8 mouse cellular contexts compared by ENCODE assay signal in the genomic region with DNA sequence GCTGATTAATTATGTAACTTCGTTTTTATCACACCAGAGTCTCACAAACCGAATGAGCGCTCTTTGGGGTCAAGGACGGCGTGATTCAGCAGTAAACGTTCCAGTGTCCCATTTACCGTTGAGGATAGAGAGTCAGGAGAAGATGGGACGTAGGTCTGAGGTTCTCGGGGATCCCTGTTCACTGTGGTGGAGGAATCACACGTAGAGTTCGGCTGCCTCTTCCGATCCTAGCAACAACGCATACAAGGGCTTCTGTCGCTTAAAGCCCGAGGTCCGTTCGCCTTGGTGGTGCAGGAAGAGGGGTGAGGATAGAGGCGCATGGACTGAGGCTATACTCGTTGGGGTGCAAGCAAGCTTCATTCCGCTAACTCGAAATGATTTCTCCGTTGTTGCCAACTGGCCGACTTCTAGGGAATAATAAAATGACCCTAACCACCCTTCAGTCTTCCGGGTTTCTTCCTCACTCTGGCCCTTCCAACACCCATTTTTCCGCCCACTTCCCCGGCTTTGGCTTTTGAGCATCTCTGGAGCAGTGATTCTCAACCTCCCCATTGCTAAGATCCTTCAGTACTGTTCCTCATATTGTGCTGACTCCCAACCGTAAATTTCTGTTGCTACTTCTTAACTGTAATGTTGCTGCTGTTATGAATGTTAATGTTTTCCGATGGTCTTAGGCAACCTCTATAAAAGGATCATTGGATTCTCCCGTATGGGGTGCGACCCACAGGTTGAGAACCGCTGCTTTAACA. TPM values are rescaled to one million over a fixed set of nuclear protein-coding genes. Genes with fewer than 3 reads are reported as not detected.
DNase-seq lines count a peak whose midpoint lies in the region; ATAC-seq and TF ChIP-seq lines count a peak whose summit lies in the region.

No protein-coding gene starts in this region.

- H3K9me3 ChIP-seq in ES-E14 (ENCODE audit: control insufficient read depth, insufficient read depth, low read depth, low read length) = no peaks in the 10 kb centered on the region

- ATAC-seq in erythroid progenitor cell, adult 5-6 weeks (replicated peaks; ENCODE audit: low FRiP score, poor library complexity, severe bottlenecking) = peak; percentile 60

- intact Hi-C loops in heart, postnatal 10 days (cut with DNase I) = loop anchor here (2.0 kb wide), 1 partner anchor 39 kb away; the partner anchor contains the start of gene Gmnn

- in situ Hi-C loops in ES-E14 (cut with MboI; ENCODE audit: low sequenced_read_pairs in 2 of 2, unreplicated experiment in 2 of 2) = no loop called here

- peaks cover 2% of the 10 kb centered on the region; the same call in 1 of the 2 replicates for H3K36me3 ChIP-seq in ES-E14 (ENCODE audit: control insufficient read depth, insufficient read depth, low read length, poor library complexity, severe bottlenecking)

- H3K27ac ChIP-seq in ES-E14 (ENCODE audit: insufficient read depth, low read depth, low read length, poor library complexity, severe bottlenecking) = 0 out of 2 replicates have a peak overlapping the region, but pooled peaks have one; percentile 15

- peak overlapping the region; percentile 53 to 68 for H3K4me3 ChIP-seq in ES-E14 (ENCODE audit: insufficient read depth in 1 of 2, low read depth in 1 of 2, low read length in 2 of 2, poor library complexity in 1 of 2, severe bottlenecking in 1 of 2)

- DNase-seq in ES-E14 (ENCODE audit: low read depth, low spot score) = no peak
- peak; percentile 66 for DNase-seq in brain, adult 2 months (ENCODE audit: low read depth, low spot score)
- peak; percentile 62 to 71 for DNase-seq in heart, postnatal 10 days
- DNase-seq in layer of hippocampus, adult 8-10 months (ENCODE audit: low spot score in 2 of 2) = peak; percentile 39 to 43
- peak; percentile 48 for DNase-seq in lung, postnatal 36 days
- DNase-seq in retina, postnatal 1 day = peak; percentile 59
- DNase-seq in urinary bladder, postnatal 14 days (ENCODE audit: low spot score) = peak; percentile 30

- peak overlapping the region; percentile 64 for H3K9ac ChIP-seq in ES-E14 (ENCODE audit: insufficient read depth, low read depth, low read length, poor library complexity, severe bottlenecking)

- H3K4me1 ChIP-seq in ES-E14 (ENCODE audit: control insufficient read depth in 2 of 2, insufficient read depth in 2 of 2, low read length in 2 of 2, poor library complexity in 1 of 2) = peaks cover 4 to 8% of the 10 kb centered on the region in 2 experiments; a peak in 3 of 4 replicates

TF ChIP-seq in ES-E14, 5 proteins besides CTCF, POLR2A, EP300 and RAD21:
- TF ChIP-seq CHD2 (IDR thresholded peaks at IDR 0.05; ENCODE audit: low read depth, low read length) = peak; percentile 82
- TF ChIP-seq ZC3H11A (IDR thresholded peaks at IDR 0.05; ENCODE audit: borderline replicate concordance, low read depth, low read length) = no peak
- TF ChIP-seq MAFK (IDR thresholded peaks at IDR 0.05; ENCODE audit: insufficient read depth, low read depth, low read length) = 0 out of 2 replicates have a peak, but pooled peaks have one; percentile 19
- TF ChIP-seq HCFC1 (IDR thresholded peaks at IDR 0.05; ENCODE audit: borderline replicate concordance, insufficient read depth, low read length) = 0 out of 2 replicates have a peak, but pooled peaks have one; percentile 11
- TF ChIP-seq ZNF384 (IDR thresholded peaks at IDR 0.05; ENCODE audit: low read depth, low read length) = no peak

RNA-seq across cellular contexts. Expression of gene BC005537, which starts 1.4 kb away (rescaled TPM):
- total RNA-seq in ES-E14 (2012; rRNA removed) = 30.2 and 37.9 TPM in 2 replicates
- total RNA-seq in erythroid progenitor cell, adult 5-6 weeks (2015; ENCODE audit: low replicate concordance) = 101 and 125 TPM in 2 replicates
- total RNA-seq in erythroid progenitor cell, adult 5-6 weeks (2017; ENCODE audit: low replicate concordance) = 68.5 and 78.0 TPM in 2 replicates
- 100 to 1,000 TPM; 178 to 179 TPM for total RNA-seq in heart, postnatal 10 days (2021)
- 100 to 1,000 TPM; 137 to 156 (median 148) TPM for total RNA-seq in layer of hippocampus, adult 8-10 months (2022)

RNA-seq across cellular contexts. Expression of gene Acot13, which starts 31.2 kb away (rescaled TPM):
- total RNA-seq in ES-E14 (2012; rRNA removed) = 13.8 and 18.3 TPM in 2 replicates
- total RNA-seq in erythroid progenitor cell, adult 5-6 weeks (2015; ENCODE audit: low replicate concordance) = 18.0 and 24.1 TPM in 2 replicates
- total RNA-seq in erythroid progenitor cell, adult 5-6 weeks (2017; ENCODE audit: low replicate concordance) = 22.7 and 26.2 TPM in 2 replicates
- total RNA-seq in heart, postnatal 10 days (2021) = 100 to 1,000 TPM; 282 to 297 TPM
- 100 to 1,000 TPM in 2 of 4 experiments, 10 to 100 TPM in 2; 95.6 to 108 (median 98.4) TPM for total RNA-seq in layer of hippocampus, adult 8-10 months (2022)

RNA-seq across cellular contexts. Expression of gene Tdp2, which starts 31.4 kb away (rescaled TPM):
- 45.7 and 52.7 TPM in 2 replicates for total RNA-seq in ES-E14 (2012; rRNA removed)
- total RNA-seq in erythroid progenitor cell, adult 5-6 weeks (2015; ENCODE audit: low replicate concordance) = 40.0 and 51.6 TPM in 2 replicates
- 22.4 and 54.9 TPM in 2 replicates for total RNA-seq in erythroid progenitor cell, adult 5-6 weeks (2017; ENCODE audit: low replicate concordance)
- 10 to 100 TPM; 17.8 to 18.0 TPM for total RNA-seq in heart, postnatal 10 days (2021)
- total RNA-seq in layer of hippocampus, adult 8-10 months (2022) = 10 to 100 TPM; 24.3 to 29.5 (median 25.4) TPM

RNA-seq across cellular contexts. Expression of gene Gmnn, which starts 38.4 kb away (rescaled TPM):
- total RNA-seq in ES-E14 (2012; rRNA removed) = 77.6 and 98.6 TPM in 2 replicates
- 289 and 378 TPM in 2 replicates for total RNA-seq in erythroid progenitor cell, adult 5-6 weeks (2015; ENCODE audit: low replicate concordance)
- 180 and 322 TPM in 2 replicates for total RNA-seq in erythroid progenitor cell, adult 5-6 weeks (2017; ENCODE audit: low replicate concordance)
- 10 to 100 TPM; 40.6 to 45.1 TPM for total RNA-seq in heart, postnatal 10 days (2021)
- 1 to 10 TPM; 2.0 to 5.6 (median 3.0) TPM for total RNA-seq in layer of hippocampus, adult 8-10 months (2022)

RNA-seq across cellular contexts. Expression of gene D130043K22Rik, which starts 44.8 kb away (rescaled TPM):
- 0.31 and 0.79 TPM in 2 replicates for total RNA-seq in ES-E14 (2012; rRNA removed)
- not detected in 2 replicates for total RNA-seq in erythroid progenitor cell, adult 5-6 weeks (2015; ENCODE audit: low replicate concordance)
- total RNA-seq in erythroid progenitor cell, adult 5-6 weeks (2017; ENCODE audit: low replicate concordance) = not detected in 2 replicates
- total RNA-seq in heart, postnatal 10 days (2021) = not detected
- 10 to 100 TPM; 21.6 to 29.6 (median 26.5) TPM for total RNA-seq in layer of hippocampus, adult 8-10 months (2022)
